Mouse (Mus musculus) macrophage (primary cell): ENCODE measurements around the gene Nxph4. TPM values are rescaled to one million over a fixed set of nuclear protein-coding genes. Genes with fewer than 3 reads are reported as not detected.

Experiments used
- H3K27ac ChIP-seq: fragments of 350-480 bp; formaldehyde crosslinking; 2 replicates; pipeline ENCODE4 v1.9.0; 2021
- H3K36me3 ChIP-seq: fragments of 350-480 bp; formaldehyde crosslinking; 2 replicates; pipeline ENCODE4 v1.9.0; 2021; ENCODE audit errors: inconsistent target
- H3K4me3 ChIP-seq: fragments of 350-480 bp; formaldehyde crosslinking; 2 replicates; pipeline ENCODE4 v1.9.0; 2021; ENCODE audit errors: inconsistent target
- H3K79me2 ChIP-seq: fragments of 350-480 bp; formaldehyde crosslinking; 2 replicates; pipeline ENCODE4 v1.9.0; 2021; ENCODE audit errors: inconsistent target
- WGBS: methylation state at CpG from one replicate; pipeline ENCODE4 v1.1.7; 2026; ENCODE audit warnings: inconsistent platforms; ENCODE audit not compliant: missing documents; 5-methylcytosine and 5-hydroxymethylcytosine counted together
- polyA plus RNA-seq: library from polyadenylated mRNA; stranded (reverse); fragments of 250-400 nt; gene quantifications from 3 replicates; pipeline ENCODE4 v1.2.4, GENCODE M21; 2018; ENCODE audit warnings: inconsistent platforms

Nxph4 gene
- polyA plus RNA-seq, 1 experiment from 2014 or later: not detected

DNA sequence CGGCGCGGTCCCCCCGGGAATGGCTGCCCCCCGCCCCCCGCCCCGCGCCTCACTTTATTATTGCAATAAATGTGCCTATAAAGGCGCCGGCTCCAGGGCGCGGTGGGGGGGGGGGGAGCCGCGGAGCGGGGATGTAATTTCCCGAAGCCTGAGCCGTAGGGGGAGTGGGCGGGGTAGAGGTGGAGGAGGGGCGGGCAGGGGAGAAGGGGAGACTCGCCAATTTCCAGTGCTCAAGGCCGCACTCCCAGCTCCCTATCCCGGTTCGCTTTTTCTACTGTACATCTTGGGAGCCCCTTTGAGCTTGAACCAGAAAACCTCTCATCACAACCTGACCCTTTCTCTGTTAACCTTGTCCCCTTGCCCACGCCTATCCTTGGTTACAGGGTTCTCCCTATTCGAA lies 3.4 kb downstream of the Nxph4 start:
- no peaks in the 10 kb centered on the region for H3K36me3 ChIP-seq
- H3K79me2 ChIP-seq: no peaks in the 10 kb centered on the region
- no peak overlapping the region for H3K4me3 ChIP-seq
- H3K27ac ChIP-seq: no peak overlapping the region
- WGBS: 8% methylated on average over 7 of the region's 25 CpGs

DNA sequence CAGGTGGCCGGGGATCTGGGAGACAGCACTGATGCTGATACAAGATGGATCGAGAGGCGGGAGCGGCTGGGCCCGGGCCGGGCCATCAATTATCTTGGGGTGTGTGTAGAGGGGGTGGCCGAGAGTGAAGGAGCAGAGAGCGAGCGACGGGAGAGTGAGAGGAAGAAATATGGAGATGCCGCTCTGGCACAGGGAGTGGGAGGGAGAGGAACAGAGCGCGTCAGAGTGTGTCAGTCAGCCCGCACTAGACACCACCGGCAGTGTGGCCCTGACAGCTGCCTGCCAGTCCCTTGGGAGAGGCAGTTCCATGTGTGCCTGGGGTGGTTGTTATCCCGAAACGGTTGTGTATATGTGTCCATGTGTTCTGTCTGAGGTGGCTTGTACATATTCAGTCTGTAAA lies 6.9 kb downstream of the Nxph4 start:
- no peaks in the 10 kb centered on the region for H3K36me3 ChIP-seq
- no peak overlapping the region for H3K4me3 ChIP-seq
- WGBS: 14% methylated on average over 17 of the region's 17 CpGs
- no peaks in the 10 kb centered on the region for H3K79me2 ChIP-seq
- no peak overlapping the region for H3K27ac ChIP-seq

DNA sequence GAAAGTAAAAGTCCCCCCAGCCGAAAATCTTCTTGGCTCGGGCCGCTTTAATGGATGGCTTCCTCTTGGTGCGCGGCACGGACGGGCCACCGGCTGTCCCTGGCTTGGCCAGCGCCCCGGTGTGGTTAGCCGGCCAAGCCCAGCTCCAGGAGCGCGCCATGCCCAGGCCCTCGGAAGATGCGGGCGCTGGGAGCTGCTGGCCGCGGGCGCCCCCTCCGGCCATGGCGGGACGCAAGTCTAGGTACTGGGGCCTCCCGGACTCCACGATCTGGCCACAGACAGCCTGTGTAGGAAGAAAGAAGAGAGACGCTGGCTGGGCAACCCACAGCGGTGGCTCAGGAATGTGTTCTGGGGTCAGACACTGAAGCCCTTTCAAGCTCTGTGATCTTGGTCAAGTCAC lies 7.7 kb downstream of the Nxph4 start:
- no peaks in the 10 kb centered on the region for H3K79me2 ChIP-seq
- under 1% methylated on average over 26 of the region's 26 CpGs for WGBS
- no peak overlapping the region for H3K4me3 ChIP-seq
- H3K27ac ChIP-seq: no peak overlapping the region
- H3K36me3 ChIP-seq: no peaks in the 10 kb centered on the region

DNA sequence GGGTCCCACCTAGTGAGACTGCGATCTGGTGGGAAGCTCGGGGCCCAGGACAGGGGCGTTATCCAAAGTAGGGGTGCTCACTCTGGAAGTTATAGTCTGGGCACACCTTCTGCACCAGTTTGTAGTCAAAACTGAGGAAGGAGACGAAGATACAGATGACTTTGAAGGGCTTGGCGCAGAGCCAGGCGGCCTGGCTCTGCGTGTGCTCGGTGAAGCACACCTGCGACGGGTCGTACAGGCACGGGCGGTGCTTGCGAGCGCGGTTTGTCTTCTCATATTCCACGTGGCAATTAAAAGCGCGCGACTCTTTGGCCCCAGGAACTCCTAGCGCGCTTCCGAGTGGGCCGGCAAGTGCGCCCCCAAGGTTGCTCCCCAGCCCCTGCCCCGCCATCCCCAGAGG lies 8.3 kb downstream of the Nxph4 start:
- 4% methylated on average over 26 of the region's 26 CpGs for WGBS
- Histone ChIP-seq H3K36me3 (no peaks in the 10 kb centered on the region), H3K27ac (no peak overlapping the region), H3K4me3 (no peak overlapping the region), H3K79me2 (no peaks in the 10 kb centered on the region)

DNA sequence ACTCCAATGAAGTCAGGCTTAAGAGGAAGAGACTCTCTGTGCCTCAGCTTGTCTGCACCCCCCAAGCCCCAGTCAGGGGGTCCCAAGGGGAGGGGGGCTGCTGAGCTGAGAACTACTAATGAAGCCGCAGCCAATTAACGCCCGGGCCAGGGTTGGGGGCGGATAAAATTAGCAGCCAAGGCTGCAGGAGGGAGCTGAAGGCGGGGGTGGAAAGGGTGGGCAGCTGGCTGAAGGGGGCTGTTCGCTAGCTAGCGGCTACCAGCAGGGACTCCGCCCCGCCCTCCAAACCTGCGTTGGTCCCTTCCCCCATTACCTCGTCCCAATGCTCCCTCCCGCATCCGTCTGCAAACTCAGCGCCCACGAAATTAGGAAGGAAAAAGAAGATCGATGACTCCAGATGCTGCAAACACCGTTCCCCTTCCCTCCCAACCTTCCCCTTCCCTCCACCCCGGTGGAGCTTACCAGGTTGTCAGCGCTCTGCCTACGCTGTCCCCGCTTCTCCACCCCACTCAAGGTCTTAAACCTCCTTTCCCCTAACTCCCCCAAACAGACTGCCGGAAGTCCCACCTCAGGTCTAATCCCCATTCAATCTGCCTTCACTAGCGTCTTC lies 9.6 kb downstream of the Nxph4 start:
- Histone ChIP-seq H3K27ac (no peak overlapping the region), H3K36me3 (no peaks in the 10 kb centered on the region), H3K4me3 (no peak overlapping the region), H3K79me2 (no peaks in the 10 kb centered on the region)
- 21% methylated on average over 19 of the region's 23 CpGs for WGBS

DNA sequence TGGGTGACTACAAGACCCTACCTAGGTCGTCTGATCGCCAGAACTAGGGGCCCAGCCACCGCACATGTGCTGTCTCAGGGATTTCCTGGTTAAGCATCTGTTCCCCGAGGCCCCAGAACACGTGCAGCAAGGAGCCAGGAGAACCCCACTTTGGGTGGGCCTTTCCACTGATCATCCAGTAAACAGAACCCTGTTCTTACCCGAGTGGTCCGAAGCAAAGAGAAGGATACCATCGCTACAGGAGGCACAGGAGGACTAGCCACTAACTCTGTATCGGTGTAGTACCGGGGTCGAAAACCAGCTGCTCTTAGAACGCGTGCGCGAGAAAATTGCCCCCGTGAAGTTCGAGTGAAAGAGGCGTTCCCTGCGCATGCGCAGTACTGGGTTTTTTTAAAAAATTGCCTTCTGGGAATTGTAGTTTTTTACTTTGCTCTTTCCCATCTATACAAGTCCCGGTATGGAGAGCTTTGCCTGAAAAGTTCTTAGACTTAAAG lies 12.2 kb downstream of the Nxph4 start, which contains the start of gene Shmt2:
Gene Shmt2, minus strand, starts transcription at position 357 of the 494 bp plus-strand sequence.
- no peaks in the 10 kb centered on the region; the same call in 1 of the 2 replicates for H3K36me3 ChIP-seq
- peak within 1 kb of the TSS; percentile 68 for H3K4me3 ChIP-seq
- no peaks in the 10 kb centered on the region for H3K79me2 ChIP-seq
- under 1% methylated on average over 21 of the region's 21 CpGs for WGBS
- H3K27ac ChIP-seq: peak within 1 kb of the TSS; percentile 42

DNA sequence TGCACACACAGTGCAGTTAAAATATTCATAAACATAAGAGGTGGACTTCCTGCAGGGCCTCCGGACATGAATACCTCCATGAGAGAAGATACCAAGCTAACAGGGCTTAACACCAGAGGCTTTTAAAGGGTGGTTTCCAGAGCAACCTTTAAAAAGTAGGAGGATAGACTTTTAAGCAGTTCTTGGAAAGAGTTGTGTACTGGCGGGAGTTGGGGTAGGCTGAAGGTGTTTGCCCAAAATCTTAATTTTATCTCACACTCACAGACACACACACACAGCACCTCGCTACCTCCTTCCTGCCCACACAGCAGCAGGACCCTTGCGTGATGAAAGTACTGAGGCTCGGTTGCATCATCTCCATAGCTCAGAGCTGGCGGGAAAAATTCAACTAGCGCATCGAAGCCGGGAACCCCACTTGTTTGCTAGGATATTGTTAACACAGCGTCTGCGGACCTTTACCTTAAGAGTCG lies 12.7 kb downstream of the Nxph4 start:
- Histone ChIP-seq H3K79me2 (no peaks in the 10 kb centered on the region), H3K27ac (peak overlapping the region; percentile 42), H3K4me3 (peak overlapping the region; percentile 68), H3K36me3 (no peaks in the 10 kb centered on the region; the same call in 1 of the 2 replicates)
- 4% methylated on average over 12 of the region's 12 CpGs for whole genome bisulfite sequencing

DNA sequence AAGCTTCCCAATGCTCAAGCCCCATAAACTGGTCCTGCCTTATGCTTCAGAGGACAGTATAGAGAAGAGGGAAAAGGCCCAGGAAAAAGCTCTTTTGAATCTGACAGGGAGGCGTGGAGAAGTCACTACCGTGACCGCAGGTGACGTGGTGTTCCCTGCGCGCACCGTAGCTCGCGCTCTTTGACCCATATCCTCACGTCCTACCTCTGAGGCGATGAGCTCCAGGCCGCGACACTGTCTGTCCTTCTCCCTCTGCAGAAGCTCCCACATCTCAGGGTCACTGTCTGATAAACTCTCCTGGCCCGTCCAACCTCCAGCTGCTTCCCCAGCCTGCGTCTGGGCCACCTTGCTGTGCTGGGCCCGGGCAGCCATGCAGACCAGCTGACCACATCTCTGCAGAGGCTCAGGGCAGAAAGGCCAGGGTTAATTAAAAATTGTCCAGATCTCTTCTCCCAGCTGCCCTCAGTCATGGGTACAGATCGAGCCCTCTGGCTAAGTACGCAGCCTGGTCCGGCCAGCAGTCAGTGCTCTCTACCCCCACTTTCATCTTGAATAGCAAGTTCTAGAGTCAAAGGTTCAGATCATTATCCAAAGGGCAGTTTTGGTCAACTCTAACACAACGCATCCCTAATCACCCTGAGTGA lies 13.5 kb downstream of the Nxph4 start:
- H3K4me3 ChIP-seq: peak overlapping the region; percentile 68
- no peak overlapping the region for H3K27ac ChIP-seq
- no peaks in the 10 kb centered on the region for H3K79me2 ChIP-seq
- H3K36me3 ChIP-seq: no peaks in the 10 kb centered on the region; the same call in 1 of the 2 replicates
- 97% methylated on average over 20 of the region's 20 CpGs for WGBS

DNA sequence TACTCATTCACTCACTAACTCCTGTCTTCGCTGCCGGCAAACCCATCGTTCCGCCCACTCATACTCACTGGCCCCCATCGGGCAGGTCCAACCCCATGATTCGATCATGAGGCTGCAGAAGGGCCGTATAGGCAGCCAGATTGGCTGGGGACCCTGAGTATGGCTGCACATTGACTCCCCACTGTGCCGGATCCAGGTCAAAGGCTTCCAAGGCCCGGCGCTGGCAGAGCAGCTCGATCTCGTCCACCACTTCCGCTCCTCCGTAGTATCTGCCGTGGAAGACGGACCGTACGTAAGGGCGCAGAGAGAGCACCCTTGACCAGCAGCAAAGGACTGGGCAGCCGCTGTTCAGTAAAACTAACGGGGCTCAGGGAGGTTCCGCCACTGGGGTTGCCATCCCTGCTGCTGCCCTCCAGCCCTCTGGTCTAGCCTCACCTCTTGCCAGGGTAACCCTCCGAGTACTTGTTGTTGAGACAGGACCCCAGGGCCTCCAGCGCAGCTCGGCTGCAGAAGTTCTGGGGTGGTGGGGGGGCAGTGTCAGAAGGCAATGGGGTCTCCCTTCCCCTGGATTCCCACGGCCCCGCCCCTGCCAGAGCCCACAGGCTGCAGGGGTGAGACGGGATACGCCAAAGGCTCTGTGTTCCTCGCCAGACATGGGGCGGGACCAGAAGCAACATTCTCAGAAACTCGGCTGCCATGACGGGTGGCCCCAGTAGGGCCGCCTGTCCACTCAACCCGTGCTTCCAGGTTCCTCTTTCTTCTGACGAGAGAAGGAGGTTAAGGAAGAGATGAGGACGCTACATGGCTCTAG lies 14.3 kb downstream of the Nxph4 start:
- no peaks in the 10 kb centered on the region for H3K79me2 ChIP-seq
- 91% methylated on average over 37 of the region's 37 CpGs for WGBS
- no peaks in the 10 kb centered on the region; the same call in 1 of the 2 replicates for H3K36me3 ChIP-seq
- H3K4me3 ChIP-seq: no peak overlapping the region
- H3K27ac ChIP-seq: no peak overlapping the region

DNA sequence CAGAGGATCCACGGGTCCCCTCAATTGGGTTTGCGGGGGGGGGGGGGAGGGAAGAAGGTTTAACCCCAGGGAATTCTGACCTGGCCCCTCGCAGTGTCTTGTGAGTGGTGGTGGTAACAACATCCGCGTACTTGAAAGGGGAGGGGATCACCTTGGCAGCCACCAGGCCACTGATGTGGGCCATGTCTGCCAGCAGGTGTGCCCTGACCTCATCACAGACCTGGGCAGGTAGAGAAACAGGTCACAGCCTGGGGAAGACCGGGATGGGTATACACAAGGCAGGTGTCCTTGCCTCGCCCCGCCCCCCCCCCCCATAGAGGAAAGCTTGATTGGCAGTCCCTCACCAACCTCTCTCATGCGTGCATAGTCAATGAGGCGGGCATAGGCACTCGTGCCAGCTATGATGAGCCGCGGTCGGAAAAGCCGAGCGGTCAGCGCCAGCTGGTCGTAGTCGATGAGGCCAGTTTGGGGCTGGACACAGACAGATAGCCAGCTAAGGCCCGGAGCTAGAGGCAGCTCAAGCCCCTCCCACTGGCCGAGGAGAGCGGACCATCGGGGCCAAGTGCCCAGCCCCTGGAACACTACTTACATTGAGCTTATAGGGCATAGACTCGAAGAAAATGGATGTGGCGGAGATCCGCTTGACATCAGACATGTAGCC lies 15.2 kb downstream of the Nxph4 start:
- H3K27ac ChIP-seq: no peak overlapping the region
- WGBS: 96% methylated on average over 24 of the region's 26 CpGs
- no peaks in the 10 kb centered on the region for H3K79me2 ChIP-seq
- no peak overlapping the region for H3K4me3 ChIP-seq
- no peaks in the 10 kb centered on the region; the same call in 1 of the 2 replicates for H3K36me3 ChIP-seq

DNA sequence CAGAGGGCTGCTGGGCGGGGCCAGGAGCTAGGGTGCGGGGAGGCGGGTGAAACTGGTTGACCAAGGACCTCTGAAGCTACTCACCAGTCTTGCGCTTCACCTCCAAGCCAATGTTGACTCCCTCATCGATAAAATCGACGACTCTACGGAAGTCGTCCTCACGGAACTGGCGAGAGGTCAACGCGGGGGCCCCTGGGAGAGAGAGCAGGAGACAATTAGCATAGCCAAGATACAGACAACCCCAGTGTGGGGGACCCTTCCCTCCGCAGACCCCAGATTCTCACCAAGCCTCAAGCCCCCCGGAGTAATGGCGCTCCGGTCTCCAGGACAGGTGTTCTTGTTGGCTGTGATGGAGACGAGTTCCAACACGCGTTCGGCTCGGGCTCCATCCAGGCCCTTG lies 16.4 kb downstream of the Nxph4 start:
- WGBS: 97% methylated on average over 19 of the region's 22 CpGs
- Histone ChIP-seq H3K27ac (no peak overlapping the region), H3K4me3 (no peak overlapping the region), H3K36me3 (no peaks in the 10 kb centered on the region; the same call in 1 of the 2 replicates), H3K79me2 (no peaks in the 10 kb centered on the region)

DNA sequence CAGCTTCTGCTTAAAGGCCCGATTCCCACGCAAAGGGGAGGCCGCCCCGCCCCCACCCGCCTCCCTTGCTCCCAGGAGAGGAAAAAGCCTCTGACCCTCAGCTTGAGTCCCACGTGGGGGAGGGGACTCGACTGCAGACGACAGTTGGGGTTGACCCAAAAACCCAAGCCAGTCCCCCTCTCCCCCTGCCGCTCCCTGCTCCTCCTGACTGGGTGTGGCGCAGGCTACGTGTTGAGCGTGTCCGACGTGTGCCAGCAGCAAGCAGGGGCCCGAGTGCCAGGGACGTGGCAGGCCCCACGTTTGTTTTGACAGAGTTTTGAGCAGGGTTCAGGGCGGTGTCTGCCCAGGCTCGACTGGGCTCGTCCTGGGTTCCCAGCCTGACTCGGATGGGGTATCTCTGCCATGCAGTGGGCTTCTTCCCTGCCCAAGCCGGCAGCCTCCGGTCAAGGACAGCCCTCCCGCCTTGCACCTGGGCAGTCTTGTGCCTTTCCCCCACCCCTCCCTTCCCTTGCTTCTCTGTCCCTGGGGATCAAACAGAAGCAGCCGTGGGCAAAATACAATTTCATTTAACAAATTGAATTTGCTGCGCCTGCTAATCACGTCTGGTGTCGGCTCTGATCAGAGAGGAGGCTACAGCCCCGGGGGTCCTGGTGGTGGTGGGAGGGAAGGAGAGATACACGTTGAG lies 17.6 kb downstream of the Nxph4 start:
- WGBS: 73% methylated on average over 27 of the region's 30 CpGs
- Histone ChIP-seq H3K79me2 (no peaks in the 10 kb centered on the region), H3K36me3 (no peaks in the 10 kb centered on the region; the same call in 1 of the 2 replicates), H3K4me3 (no peak overlapping the region), H3K27ac (no peak overlapping the region)

DNA sequence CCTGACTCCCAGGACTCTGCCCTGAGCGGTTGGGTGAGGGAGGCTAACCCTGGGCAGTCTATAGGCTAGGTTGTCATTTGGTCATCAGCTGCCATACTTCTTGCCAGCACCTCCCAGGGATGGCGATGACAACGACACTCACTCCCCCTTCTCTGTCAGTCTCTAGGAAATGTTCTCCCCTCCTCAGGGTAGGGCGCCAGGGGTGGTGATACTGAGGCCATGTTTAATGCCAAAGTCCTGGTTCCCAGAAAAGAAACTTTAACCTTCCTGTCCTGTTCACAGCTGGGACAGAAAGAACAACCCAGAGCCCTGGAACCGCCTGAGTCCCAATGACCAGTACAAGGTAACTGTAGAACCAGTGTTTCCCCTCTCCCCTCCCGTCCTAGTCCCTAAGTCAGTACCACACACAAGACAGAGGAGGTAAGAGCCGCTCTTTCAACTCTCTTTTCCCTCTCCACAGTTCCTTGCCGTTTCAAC lies 18.3 kb downstream of the Nxph4 start:
- Histone ChIP-seq H3K36me3 (no peaks in the 10 kb centered on the region; the same call in 1 of the 2 replicates), H3K27ac (no peak overlapping the region), H3K4me3 (no peak overlapping the region), H3K79me2 (no peaks in the 10 kb centered on the region)
- WGBS: 65% methylated on average over 8 of the region's 8 CpGs
